Mouse (Mus musculus): ENCODE results near the gene Dusp27. TPM values are rescaled to one million over a fixed set of nuclear protein-coding genes. Genes with fewer than 3 reads are reported as not detected.

Dusp27 gene
- polyA plus RNA-seq, 1 experiment from 2014 or later: 50.5 TPM

DNA sequence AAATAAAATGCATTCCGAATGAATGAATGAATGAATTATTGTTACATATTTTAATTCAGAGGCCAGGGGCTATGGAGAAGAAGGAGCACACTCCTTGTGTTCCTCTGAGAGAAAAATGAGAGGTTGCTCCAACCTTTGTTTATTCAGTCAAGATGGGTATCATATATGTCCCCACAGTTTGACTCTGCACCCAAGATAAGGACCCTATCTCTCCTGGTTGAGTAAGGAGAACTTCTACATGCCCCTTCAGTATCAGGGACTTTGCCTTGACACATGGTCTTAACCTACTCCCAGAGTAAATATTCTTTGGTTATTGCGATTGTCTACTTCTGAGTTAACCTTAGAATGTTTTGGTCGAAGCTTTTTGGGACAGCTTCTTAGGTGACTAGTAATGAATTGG lies 63.9 kb downstream of the Dusp27 start:
- Histone ChIP-seq H3K9ac (ENCODE audit: low read length) (no peak overlapping the region), H3K36me3 (ENCODE audit: control insufficient read depth, insufficient read depth) (no peaks in the 10 kb centered on the region), H3K9me3 (replicated peaks; ENCODE audit: control insufficient read depth, low read length) (no peaks in the 10 kb centered on the region), H3K4me3 (ENCODE audit: low read length) (no peak overlapping the region), H3K4me2 (ENCODE audit: low read depth, low read length) (no peak overlapping the region), H3K27ac (ENCODE audit: low read length) (no peak overlapping the region), H3K4me1 (ENCODE audit: control insufficient read depth, insufficient read depth, low read length) (no peaks in the 10 kb centered on the region), H3K27me3 (ENCODE audit: control insufficient read depth, insufficient read depth, low read length) (no peaks in the 10 kb centered on the region)
- 87% methylated on average over 3 of the region's 3 CpGs for WGBS
- ATAC-seq (replicated peaks; ENCODE audit: extremely low read depth, insufficient read depth, low FRiP score): no peak

DNA sequence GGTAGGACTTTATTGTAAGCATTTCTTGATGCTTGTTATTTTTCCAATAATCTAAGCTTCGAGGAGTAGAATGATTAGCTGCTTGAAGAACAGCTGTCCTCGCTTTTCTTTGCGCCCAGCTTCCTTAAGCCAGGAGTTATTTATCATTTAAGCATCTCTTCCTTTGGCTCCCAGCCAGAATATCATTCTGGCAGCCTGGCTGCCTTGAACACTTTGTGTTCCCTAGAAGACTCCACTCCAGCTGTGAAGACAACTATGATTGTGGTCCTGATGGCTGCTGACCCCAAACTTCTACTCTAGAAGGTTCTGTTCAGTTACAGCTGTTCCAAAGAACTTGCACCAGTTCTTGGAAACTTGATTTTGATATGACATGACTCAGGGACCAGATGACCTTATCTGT lies 66.2 kb downstream of the Dusp27 start:
- no peak overlapping the region for H3K4me3 ChIP-seq (ENCODE audit: low read length)
- ATAC-seq (replicated peaks; ENCODE audit: extremely low read depth, insufficient read depth, low FRiP score): no peak
- WGBS: 73% methylated on average over 3 of the region's 3 CpGs
- H3K9ac ChIP-seq (ENCODE audit: low read length): no peak overlapping the region
- H3K27me3 ChIP-seq (ENCODE audit: control insufficient read depth, insufficient read depth, low read length): no peaks in the 10 kb centered on the region
- H3K4me2 ChIP-seq (ENCODE audit: low read depth, low read length): no peak overlapping the region
- no peaks in the 10 kb centered on the region for H3K4me1 ChIP-seq (ENCODE audit: control insufficient read depth, insufficient read depth, low read length)
- H3K36me3 ChIP-seq (ENCODE audit: control insufficient read depth, insufficient read depth): no peaks in the 10 kb centered on the region
- H3K9me3 ChIP-seq (replicated peaks; ENCODE audit: control insufficient read depth, low read length): no peaks in the 10 kb centered on the region
- no peak overlapping the region for H3K27ac ChIP-seq (ENCODE audit: low read length)

DNA sequence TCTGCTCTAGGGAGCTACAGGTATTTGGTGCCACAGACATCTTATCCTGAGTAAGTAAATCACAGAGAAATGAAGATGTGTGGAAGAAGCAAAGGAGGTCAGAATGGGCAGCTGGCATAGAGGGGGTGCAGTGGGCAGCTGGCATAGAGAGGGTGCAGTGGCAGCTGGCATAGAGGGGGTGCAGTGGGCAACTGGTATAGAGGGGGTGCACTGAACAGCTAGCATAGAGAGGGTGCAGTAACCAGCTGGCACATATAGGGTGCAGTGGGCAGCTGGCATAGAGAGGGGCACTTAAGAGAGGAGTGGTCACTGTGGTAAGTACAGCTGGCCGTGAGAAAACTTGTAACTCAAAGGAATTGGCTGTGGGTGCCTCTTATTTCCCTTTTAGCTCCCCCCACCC lies 67.3 kb downstream of the Dusp27 start:
- no peaks in the 10 kb centered on the region for H3K4me1 ChIP-seq (ENCODE audit: control insufficient read depth, insufficient read depth, low read length)
- ATAC-seq (replicated peaks; ENCODE audit: extremely low read depth, insufficient read depth, low FRiP score): no peak
- H3K4me3 ChIP-seq (ENCODE audit: low read length): no peak overlapping the region
- no peak overlapping the region for H3K4me2 ChIP-seq (ENCODE audit: low read depth, low read length)
- no peaks in the 10 kb centered on the region for H3K9me3 ChIP-seq (replicated peaks; ENCODE audit: control insufficient read depth, low read length)
- no peak overlapping the region for H3K27ac ChIP-seq (ENCODE audit: low read length)
- WGBS: 53% methylated on average over 1 of the region's 1 CpGs
- no peak overlapping the region for H3K9ac ChIP-seq (ENCODE audit: low read length)
- no peaks in the 10 kb centered on the region for H3K36me3 ChIP-seq (ENCODE audit: control insufficient read depth, insufficient read depth)
- H3K27me3 ChIP-seq (ENCODE audit: control insufficient read depth, insufficient read depth, low read length): no peaks in the 10 kb centered on the region

DNA sequence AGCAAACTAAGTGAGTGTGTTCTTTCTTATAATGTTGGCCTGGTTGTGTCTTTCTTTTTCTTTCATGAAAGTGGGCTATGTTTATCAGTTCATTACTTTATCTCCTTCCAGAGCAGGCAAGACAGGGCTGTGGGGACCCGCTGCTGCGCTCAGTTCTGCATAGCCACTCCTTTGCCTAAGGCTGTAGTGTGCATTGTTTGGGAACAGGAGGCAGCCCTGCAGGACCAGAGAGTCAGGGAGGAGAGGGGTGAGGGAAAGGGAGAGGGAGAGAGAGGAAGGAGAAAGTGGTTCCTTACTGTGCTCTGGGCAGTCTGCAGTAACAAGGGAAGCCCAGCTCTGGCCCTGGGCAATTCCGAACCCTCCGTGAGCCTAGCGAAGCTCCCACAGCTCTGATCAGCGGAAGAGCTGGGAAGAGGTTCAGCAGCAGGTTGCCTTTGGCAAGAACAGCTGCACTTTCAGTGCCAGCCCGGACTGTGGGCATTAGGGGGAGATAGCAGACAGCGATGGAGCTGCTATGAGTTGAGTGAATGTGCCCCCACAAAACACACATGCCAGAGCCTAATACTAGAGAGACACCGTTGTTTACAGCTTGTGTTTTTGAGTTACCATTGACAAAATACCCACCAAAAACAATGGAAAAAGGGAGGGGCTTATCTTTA lies 71.5 kb downstream of the Dusp27 start:
- 51% methylated on average over 9 of the region's 9 CpGs for WGBS
- no peaks in the 10 kb centered on the region for H3K9me3 ChIP-seq (replicated peaks; ENCODE audit: control insufficient read depth, low read length)
- no peak for ATAC-seq (replicated peaks; ENCODE audit: extremely low read depth, insufficient read depth, low FRiP score)

GRCm38 (mm10) chr1:166053285-166053955 lies 74.3 kb downstream of the Dusp27 start:
- WGBS: 31% methylated on average over 10 of the region's 10 CpGs
- Histone ChIP-seq H3K4me2 (ENCODE audit: low read depth, low read length) (peak overlapping the region; percentile 20), H3K36me3 (ENCODE audit: control insufficient read depth, insufficient read depth) (no peaks in the 10 kb centered on the region), H3K9ac (ENCODE audit: low read length) (no peak overlapping the region), H3K27me3 (ENCODE audit: control insufficient read depth, insufficient read depth, low read length) (no peaks in the 10 kb centered on the region), H3K4me1 (ENCODE audit: control insufficient read depth, insufficient read depth, low read length) (peaks cover 5% of the 10 kb centered on the region), H3K9me3 (replicated peaks; ENCODE audit: control insufficient read depth, low read length) (no peaks in the 10 kb centered on the region), H3K27ac (ENCODE audit: low read length) (no peak overlapping the region), H3K4me3 (ENCODE audit: low read length) (no peak overlapping the region)
- ATAC-seq (replicated peaks; ENCODE audit: extremely low read depth, insufficient read depth, low FRiP score): no peak

More for the DNA sequence above, 71.5 kb downstream of the Dusp27 start:
- Histone ChIP-seq H3K27me3 (ENCODE audit: control insufficient read depth, insufficient read depth, low read length) (no peaks in the 10 kb centered on the region), H3K4me2 (ENCODE audit: low read depth, low read length) (no peak overlapping the region), H3K27ac (ENCODE audit: low read length) (no peak overlapping the region), H3K4me3 (ENCODE audit: low read length) (no peak overlapping the region), H3K9ac (ENCODE audit: low read length) (no peak overlapping the region), H3K36me3 (ENCODE audit: control insufficient read depth, insufficient read depth) (no peaks in the 10 kb centered on the region), H3K4me1 (ENCODE audit: control insufficient read depth, insufficient read depth, low read length) (no peaks in the 10 kb centered on the region)

DNA sequence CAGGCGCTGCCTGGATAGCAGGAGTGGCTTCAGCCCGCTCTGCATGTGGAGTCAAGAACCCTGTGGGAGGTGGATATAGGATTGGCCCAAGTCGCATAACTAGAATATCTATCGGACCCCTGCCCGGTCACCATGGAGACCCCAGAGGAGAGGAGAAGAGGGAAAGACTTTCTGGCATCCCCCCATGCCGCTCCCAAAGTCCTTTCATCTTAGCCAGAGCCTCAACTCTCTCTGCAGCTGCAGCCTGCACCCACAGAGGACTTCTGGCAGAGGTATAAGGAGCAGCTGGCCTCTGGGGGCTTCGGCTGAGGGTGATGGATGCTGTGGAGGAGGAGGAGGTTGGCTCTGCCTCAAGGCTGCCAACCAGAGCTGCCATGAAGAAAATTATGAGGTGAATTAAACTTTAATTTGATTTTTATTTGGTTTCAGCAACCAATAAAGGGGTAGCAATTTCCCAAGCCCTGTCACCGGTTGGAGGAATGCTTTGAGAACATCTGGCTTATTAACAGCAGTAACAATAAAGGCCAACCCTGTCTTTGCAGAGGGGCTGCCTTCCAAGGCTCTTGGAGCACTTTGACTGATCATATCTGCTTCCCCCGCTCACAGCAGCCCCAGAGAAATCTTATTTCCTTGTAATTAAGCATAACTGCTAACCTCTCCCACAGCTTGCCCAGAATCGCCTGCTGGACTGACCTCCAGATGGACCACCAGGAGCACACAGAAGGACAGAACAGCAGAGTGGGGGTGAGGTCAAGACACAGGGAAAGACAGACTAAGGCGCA lies 78.5 kb downstream of the Dusp27 start:
- no peaks in the 10 kb centered on the region for H3K27me3 ChIP-seq (ENCODE audit: control insufficient read depth, insufficient read depth, low read length)
- peaks cover 14% of the 10 kb centered on the region for H3K4me1 ChIP-seq (ENCODE audit: control insufficient read depth, insufficient read depth, low read length)
- H3K4me3 ChIP-seq (ENCODE audit: low read length): peak overlapping the region; percentile 49
- H3K36me3 ChIP-seq (ENCODE audit: control insufficient read depth, insufficient read depth): no peaks in the 10 kb centered on the region
- H3K9me3 ChIP-seq (replicated peaks; ENCODE audit: control insufficient read depth, low read length): no peaks in the 10 kb centered on the region
- 0 out of 2 replicates have a peak overlapping the region, but pooled peaks have one; percentile 13 for H3K27ac ChIP-seq (ENCODE audit: low read length)
- WGBS: 25% methylated on average over 11 of the region's 11 CpGs
- peak overlapping the region; percentile 78 for H3K4me2 ChIP-seq (ENCODE audit: low read depth, low read length)
- 0 out of 2 replicates have a peak, but pooled peaks have one; percentile 10 for ATAC-seq (replicated peaks; ENCODE audit: extremely low read depth, insufficient read depth, low FRiP score)
- H3K9ac ChIP-seq (ENCODE audit: low read length): peak overlapping the region; percentile 34; the same call in 1 of the 2 replicates

DNA sequence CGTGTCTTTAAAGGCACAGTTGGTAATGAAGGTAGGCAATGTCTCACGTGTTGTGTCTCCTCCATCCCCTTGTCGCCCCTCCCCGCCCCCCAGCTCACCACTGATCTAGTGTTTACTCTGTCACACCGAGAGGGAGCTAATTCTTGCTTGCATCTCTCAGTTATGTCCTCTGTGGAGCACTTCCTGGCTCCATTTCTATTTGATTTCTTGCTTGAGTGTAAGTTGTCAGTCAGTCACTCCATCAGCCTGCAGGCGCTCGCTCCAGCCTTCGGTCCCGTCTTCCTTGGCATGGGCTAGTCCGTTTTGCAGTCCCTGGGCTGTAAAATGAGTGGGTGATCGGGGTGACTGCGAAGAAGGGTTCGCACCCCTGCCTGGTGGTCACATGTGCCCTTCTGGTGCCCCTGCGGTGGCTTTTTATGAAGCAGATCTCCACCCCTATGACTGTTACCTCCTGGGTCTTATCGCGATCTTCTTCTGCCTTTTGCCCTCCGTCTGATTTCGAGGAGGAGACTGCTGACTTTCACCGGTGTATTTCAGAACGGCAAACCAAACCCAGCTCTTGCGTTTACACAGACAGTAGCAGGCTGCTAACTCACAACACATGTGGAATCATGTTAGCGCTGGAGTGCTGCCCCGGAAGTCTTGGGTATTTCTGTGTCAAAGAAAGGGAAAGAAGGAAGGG lies 79.4 kb downstream of the Dusp27 start:
- H3K4me2 ChIP-seq (ENCODE audit: low read depth, low read length): peak overlapping the region; percentile 78
- H3K36me3 ChIP-seq (ENCODE audit: control insufficient read depth, insufficient read depth): no peaks in the 10 kb centered on the region
- no peaks in the 10 kb centered on the region for H3K27me3 ChIP-seq (ENCODE audit: control insufficient read depth, insufficient read depth, low read length)
- peaks cover 14% of the 10 kb centered on the region for H3K4me1 ChIP-seq (ENCODE audit: control insufficient read depth, insufficient read depth, low read length)
- ATAC-seq (replicated peaks; ENCODE audit: extremely low read depth, insufficient read depth, low FRiP score): no peak
- H3K27ac ChIP-seq (ENCODE audit: low read length): 0 out of 2 replicates have a peak overlapping the region, but pooled peaks have one; percentile 0
- H3K9me3 ChIP-seq (replicated peaks; ENCODE audit: control insufficient read depth, low read length): no peaks in the 10 kb centered on the region
- peak overlapping the region; percentile 49 for H3K4me3 ChIP-seq (ENCODE audit: low read length)
- H3K9ac ChIP-seq (ENCODE audit: low read length): peak overlapping the region; percentile 27
- under 1% methylated on average over 23 of the region's 23 CpGs for WGBS
